Mouse (Mus musculus): ENCODE data around the gene Foxk2. TPM values are rescaled to one million over a fixed set of nuclear protein-coding genes. Genes with fewer than 3 reads are reported as not detected.

Gene Foxk2
- 18.2 TPM for polyA plus RNA-seq (2017; shearing (Covaris generic))

DNA sequence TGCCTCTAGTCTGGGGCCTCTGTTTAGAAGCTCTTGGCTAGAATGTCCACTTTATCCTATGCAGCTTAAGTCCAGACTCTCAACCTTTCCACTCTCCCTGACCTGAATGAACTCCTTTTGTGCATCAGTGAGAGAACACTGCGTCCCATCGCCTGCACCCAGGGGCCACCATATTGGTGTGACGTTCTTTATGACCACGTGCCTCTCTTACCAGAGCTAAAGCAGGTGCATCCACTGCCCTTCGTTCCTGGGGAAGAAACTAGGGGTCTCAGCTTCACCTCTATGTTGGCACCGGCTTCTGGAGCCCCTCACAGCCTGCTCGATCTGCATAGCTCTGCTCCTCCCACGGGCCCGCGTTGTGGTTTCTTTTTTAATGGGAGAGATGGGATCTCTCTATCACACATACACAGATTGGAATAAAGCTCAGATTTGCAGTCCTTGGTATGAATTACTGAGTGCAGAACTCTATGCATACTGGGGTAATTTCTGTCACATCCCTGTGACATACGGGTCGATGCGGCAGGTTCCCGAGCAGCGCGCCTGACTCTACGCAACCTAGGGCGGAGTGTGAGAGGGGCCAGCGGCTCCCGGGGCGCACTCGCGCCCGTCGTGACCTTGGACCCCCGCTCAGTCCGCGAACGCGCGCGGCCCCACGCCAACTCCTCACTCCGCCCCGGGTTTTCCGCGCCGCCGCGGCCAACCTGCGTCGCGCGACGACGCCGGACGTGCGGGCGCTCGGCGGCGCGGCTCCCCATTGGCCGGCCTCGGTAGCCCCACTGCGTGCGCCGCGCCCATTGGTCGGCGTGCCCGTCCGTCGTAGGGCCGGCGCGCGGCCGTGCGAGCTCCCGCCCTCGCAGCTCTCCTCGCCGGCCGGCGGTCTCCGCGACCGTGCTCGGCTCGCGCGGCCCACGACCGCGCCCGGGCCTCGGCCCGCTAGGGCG is at the start of gene Foxk2:
Foxk2 (plus strand) TSS at position 831 of the 941 bp plus-strand sequence.

DNA sequence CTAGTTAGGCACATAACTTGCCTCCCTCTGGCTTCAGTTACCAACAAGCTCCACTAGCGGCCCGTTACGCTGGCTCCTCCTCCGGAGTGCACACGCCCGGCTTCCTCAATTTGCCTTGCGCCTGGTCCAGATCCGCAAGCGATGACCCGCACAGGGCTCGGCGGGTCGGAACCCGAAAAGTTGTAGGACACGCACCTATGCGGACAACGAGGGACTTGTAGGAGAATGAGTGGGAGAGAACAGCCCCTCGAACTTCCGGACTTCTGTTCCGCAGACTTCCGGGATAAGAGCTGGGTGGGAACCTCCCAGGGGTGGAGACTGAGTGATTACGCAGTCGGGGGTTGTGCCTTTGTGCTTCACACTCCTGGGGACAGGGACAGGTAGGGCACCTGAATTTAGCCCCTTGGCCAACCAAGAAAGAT is 30.8 kb upstream of the Foxk2 start, which contains the start of gene Cybc1:
Cybc1 (minus strand) TSS at position 305 of the 422 bp plus-strand sequence.

DNA sequence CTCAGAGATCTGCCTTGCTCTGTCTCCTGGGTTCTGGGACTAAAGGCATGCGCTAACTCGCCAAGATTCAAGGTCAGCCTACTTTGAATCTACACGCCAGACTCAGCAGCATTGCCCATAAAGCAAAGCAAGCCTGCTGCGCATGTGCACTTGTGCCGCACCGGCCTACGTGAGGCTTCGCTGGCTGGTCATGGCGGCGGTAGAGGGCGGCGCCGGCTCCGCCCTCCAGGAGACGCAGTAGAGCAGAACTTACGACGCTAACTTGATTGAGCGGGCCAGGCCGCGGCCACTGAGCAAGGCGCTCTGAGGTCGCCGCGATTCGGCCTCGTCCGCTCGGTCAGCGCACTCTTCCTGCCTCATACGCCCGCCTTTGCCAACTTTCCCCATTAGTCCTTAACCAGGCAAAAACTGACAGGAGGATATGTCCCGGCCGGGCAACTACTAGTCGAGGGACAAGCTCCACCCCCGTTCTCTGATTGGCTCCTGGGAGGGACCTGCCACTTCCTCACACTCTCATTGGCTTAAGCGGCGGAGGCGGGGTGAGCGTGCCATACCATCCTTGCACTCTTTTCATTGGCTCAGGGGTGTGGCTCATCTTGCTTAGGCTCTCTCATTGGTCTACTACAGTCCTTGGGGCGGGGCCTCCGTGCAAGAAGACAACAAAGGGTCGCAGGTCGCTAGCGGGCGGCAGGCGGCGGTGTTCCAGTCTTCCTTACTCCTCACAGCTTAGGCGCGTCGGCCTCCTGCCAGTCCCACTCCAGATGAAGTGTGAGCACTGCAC is 23.0 kb upstream of the Foxk2 start, which contains the start of gene Narf:
Narf (plus strand) TSS at position 690 of the 781 bp plus-strand sequence.

DNA sequence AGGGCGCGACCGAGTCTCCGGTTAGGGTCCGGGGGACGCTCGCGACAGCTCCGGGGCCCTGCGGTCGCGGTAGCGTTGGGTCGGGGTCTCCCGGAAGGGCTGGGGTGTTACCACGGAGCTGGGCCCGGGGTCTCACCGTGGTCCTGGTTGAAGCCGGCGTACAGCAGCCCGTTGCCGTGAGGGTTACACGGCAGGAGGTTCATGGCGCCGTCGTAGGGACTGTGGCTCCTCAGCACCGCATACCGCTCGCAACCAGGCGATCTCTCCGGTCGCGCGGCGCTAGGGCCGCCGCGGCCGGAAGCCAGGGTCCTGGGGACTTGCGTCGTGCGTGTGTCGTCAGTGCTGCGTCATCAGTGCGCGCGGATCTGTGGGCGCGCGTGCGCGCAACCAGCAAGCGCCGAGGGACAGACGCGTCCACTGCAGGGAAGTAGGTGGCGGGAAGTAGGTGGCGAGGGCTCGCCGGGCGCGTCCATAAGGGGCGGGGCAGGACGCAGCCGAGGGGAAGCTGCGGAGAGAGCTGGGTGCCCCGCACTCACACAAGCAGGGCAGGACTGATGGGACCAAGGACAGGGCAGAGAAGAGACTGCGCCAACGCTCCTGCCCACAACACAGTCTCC is 94.4 kb downstream of the Foxk2 start, which contains the start of gene Wdr45b:
Wdr45b (minus strand) TSS at position 355 of the 617 bp plus-strand sequence.

Other genes starting within 250 kb of the Foxk2 start
- gene Cd7, start 220.6 kb upstream of the Foxk2 start, polyA plus RNA-seq (2017; shearing (Covaris generic)), result 76.1 TPM
- not detected for gene Sectm1b, start 196.4 kb upstream of the Foxk2 start, polyA plus RNA-seq (2017; shearing (Covaris generic))
- gene Sectm1a, start 178.8 kb upstream of the Foxk2 start, polyA plus RNA-seq (2017; shearing (Covaris generic)), result not detected
- gene Tex19.2, start 141.3 kb upstream of the Foxk2 start, polyA plus RNA-seq (2017; shearing (Covaris generic)), result not detected
- not detected for gene Tex19.1, start 113.8 kb upstream of the Foxk2 start, polyA plus RNA-seq (2017; shearing (Covaris generic))
- gene Uts2r, start 99.7 kb upstream of the Foxk2 start, polyA plus RNA-seq (2017; shearing (Covaris generic)), result not detected
- 2.5 TPM for gene Hexdc, start 55.6 kb upstream of the Foxk2 start, polyA plus RNA-seq (2017; shearing (Covaris generic))
- 7.3 TPM for gene Ogfod3, start 55.3 kb upstream of the Foxk2 start, polyA plus RNA-seq (2017; shearing (Covaris generic))
- gene Cybc1, start 30.7 kb upstream of the Foxk2 start, polyA plus RNA-seq (2017; shearing (Covaris generic)), result 115 TPM
- 34.2 TPM for gene Narf, start 22.7 kb upstream of the Foxk2 start, polyA plus RNA-seq (2017; shearing (Covaris generic))
- gene Wdr45b, start 94.5 kb downstream of the Foxk2 start, polyA plus RNA-seq (2017; shearing (Covaris generic)), result 40.8 TPM
- not detected for gene Rab40b, start 128.3 kb downstream of the Foxk2 start, polyA plus RNA-seq (2017; shearing (Covaris generic))
- 0.45 TPM for gene Fn3krp, start 161.4 kb downstream of the Foxk2 start, polyA plus RNA-seq (2017; shearing (Covaris generic))
- gene Fn3k, start 174.9 kb downstream of the Foxk2 start, polyA plus RNA-seq (2017; shearing (Covaris generic)), result 0.31 TPM
- gene Tbcd, start 192.0 kb downstream of the Foxk2 start, polyA plus RNA-seq (2017; shearing (Covaris generic)), result 48.9 TPM